Mouse (Mus musculus) thymus, adult 2 months (tissue): Measurements from ENCODE around the gene Havcr2.

Experiments used
- CTCF ChIP-seq: fragments of 200-500 bp; IDR thresholded peaks from 2 replicates; pipeline ENCODE4 v1.5.1; 2012; ENCODE audit warnings: mild to moderate bottlenecking, control low read depth, low read length, moderate library complexity, borderline replicate concordance; ENCODE audit not compliant: control insufficient read depth, poor library complexity, insufficient read depth; ENCODE audit errors: extremely low read depth
- POLR2A ChIP-seq: fragments of 200-500 bp; IDR thresholded peaks from 2 replicates; pipeline ENCODE4 v1.6.1; 2012; ENCODE audit warnings: mild to moderate bottlenecking, low read length, control low read depth, moderate library complexity; ENCODE audit not compliant: control insufficient read depth, poor library complexity, insufficient read depth; ENCODE audit errors: extremely low read depth

- no peak for TF ChIP-seq CTCF
- no peak for TF ChIP-seq POLR2A
These were observed 33.5 kb downstream of the Havcr2 start for GRCm38 (mm10) chr11:46488231-46488630.
